Mouse (Mus musculus) CD8-positive naive resting alpha-beta T cell, adult 57 days (primary cell): ENCODE measurements around the gene Hoxa2. TPM values are rescaled to one million over a fixed set of nuclear protein-coding genes. Genes with fewer than 3 reads are reported as not detected.

Source experiments
- total RNA-seq: library from RNA; stranded (reverse); gene quantifications from one replicate; pipeline ENCODE4 v1.2.4, GENCODE M21; 2023

Gene Hoxa2
- not detected for total RNA-seq

GRCm38 (mm10) chr6:52164626-52165440, at the start of gene Hoxa2:
Gene Hoxa2 (minus strand): TSS chr6:52164831.

GRCm38 (mm10) chr6:52213119-52213986, 48.7 kb upstream of the Hoxa2 start, which contains the start of the genes Hoxa3 and Gm28308:
Gene Hoxa3 (minus strand): TSS chr6:52213336.
Gene Gm28308 (minus strand): TSS chr6:52213339.

DNA sequence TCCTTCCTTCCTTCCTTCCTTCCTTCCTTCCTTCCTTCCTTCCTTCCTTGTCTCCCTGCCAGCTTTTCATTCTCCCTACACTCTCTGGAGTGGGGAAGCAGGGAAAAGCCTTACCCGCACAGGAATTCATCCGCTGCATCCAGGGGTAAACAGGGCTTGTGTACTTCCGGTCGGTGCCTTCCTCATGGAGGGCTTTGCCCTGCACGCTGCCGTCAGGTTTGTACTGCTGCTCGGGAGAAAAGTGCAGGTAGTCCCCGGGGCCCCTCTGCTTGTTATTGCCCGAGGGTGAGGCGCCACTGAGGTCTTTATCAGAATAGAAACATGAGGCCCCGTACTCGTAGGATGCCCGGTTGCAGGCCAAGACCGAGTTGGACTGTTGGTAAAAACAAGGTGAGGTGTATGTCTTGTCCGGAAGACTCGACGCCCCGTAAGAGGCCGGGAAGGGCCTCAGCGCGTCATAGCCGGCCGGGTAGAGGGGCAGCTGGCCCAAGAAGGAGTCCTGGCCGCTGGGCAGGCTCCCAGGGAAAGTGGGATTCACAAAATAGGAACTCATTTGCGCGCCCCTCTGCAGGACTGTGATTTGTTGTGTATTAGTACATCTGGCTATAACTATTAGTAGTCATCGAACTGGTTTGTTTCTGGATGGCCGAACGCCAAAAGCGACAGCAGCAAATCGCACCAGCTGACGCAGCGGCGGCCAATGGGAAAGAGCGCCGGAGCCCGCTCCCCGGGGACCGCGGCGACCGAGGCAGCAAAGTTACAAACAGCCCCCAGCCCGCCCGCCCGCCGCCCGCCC, 43.6 kb upstream of the Hoxa2 start, which contains the start of gene Hoxa6:
TSS of gene Hoxa6 (minus strand) at position 651 of the 796 bp plus-strand sequence.

GRCm38 (mm10) chr6:52204050-52204752, 39.6 kb upstream of the Hoxa2 start, which contains the start of gene Hoxa5:
Gene Hoxa5 (minus strand): TSS chr6:52204587.

GRCm38 (mm10) chr6:52190906-52191810, 26.5 kb upstream of the Hoxa2 start, which contains the start of gene Hoxa4:
Gene Hoxa4 (minus strand): TSS chr6:52191753.

GRCm38 (mm10) chr6:52177061-52177735, 12.6 kb upstream of the Hoxa2 start, which contains the start of gene 5730596B20Rik:
Gene 5730596B20Rik (plus strand): TSS chr6:52177498.

GRCm38 (mm10) chr6:52158276-52159051, 6.2 kb downstream of the Hoxa2 start, which contains the start of gene Hoxa1:
Gene Hoxa1 (minus strand): TSS chr6:52158317.

Other genes with a start within 250 kb of the Hoxa2 start
- 9.2 TPM for gene Skap2, start 152.3 kb downstream of the Hoxa2 start, total RNA-seq
- gene Hoxa1, start 6.5 kb downstream of the Hoxa2 start, total RNA-seq, result not detected
- not detected for gene 5730596B20Rik, start 12.7 kb upstream of the Hoxa2 start, total RNA-seq
- not detected for gene Hoxa4, start 26.9 kb upstream of the Hoxa2 start, total RNA-seq
- not detected for gene Hoxa5, start 39.8 kb upstream of the Hoxa2 start, total RNA-seq
- not detected for gene Hoxa6, start 43.9 kb upstream of the Hoxa2 start, total RNA-seq
- not detected for gene Hoxa3, start 48.5 kb upstream of the Hoxa2 start, total RNA-seq
- not detected for gene Gm28308, start 48.5 kb upstream of the Hoxa2 start, total RNA-seq
- gene Hoxa7, start 57.0 kb upstream of the Hoxa2 start, total RNA-seq, result not detected
- gene Hoxa9, start 66.3 kb upstream of the Hoxa2 start, total RNA-seq, result not detected
- not detected for gene Hoxa10, start 76.0 kb upstream of the Hoxa2 start, total RNA-seq
- gene Hoxa11, start 81.0 kb upstream of the Hoxa2 start, total RNA-seq, result not detected
- gene Hoxa13, start 96.0 kb upstream of the Hoxa2 start, total RNA-seq, result not detected
- not detected for gene Evx1, start 148.7 kb upstream of the Hoxa2 start, total RNA-seq